ENCODE assay signal across 8 mouse cellular contexts in the genomic region with DNA sequence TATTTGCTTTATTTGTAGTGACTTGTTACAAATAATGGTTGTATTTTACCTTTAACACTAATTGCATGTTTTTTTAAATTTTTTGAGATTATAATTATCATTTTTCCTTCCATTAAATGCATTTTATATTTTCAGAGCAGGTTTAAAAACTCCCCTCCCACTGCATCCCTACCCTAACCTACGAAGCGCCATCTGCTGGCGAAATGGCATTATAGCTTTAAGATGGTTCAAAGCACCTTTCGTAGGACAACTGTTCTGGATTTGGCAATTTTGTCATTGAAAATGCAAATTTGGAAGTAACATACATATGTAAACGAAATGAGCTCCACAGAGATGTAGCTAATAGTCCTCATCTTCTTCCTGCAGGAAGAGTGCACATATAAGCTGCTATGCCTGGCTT. TPM values are rescaled to one million over a fixed set of nuclear protein-coding genes. Genes with fewer than 3 reads are reported as not detected.
DNase-seq lines count a peak whose midpoint lies in the region; ATAC-seq lines count a peak whose summit lies in the region.

No protein-coding gene starts in this region.

- intact Hi-C loops in heart, postnatal 10 days (cut with DNase I): loop anchor here (1.0 to 5.0 kb wide), 3 partner anchors 78 to 306 kb away; no protein-coding TSS in a partner anchor
- intact Hi-C loops in heart, postnatal 25 days (cut with DNase I): loop anchor here (2.0 kb wide), 1 partner anchor 140 kb away; no protein-coding TSS in a partner anchor
- intact Hi-C loops in heart, postnatal 36 days (cut with DNase I): loop anchor here (1.0 to 10.0 kb wide), 3 partner anchors 76 to 294 kb away; no protein-coding TSS in a partner anchor

- DNase-seq in heart, postnatal 10 days: peak; percentile 43 to 74
- DNase-seq in heart, postnatal 25 days (ENCODE audit: low spot score): no peak
- peak; percentile 78 for DNase-seq in testis, postnatal 10 days (ENCODE audit: low spot score)
- DNase-seq in testis, postnatal 14 days (ENCODE audit: low spot score): no peak
- DNase-seq in brain, adult 2 months (ENCODE audit: low read depth, low spot score): peak; percentile 74
- DNase-seq in heart, postnatal 36 days: peak; percentile 46 to 47

- ATAC-seq in megakaryocyte, adult 5-6 weeks (ENCODE audit: poor library complexity, severe bottlenecking): peak; percentile 62; the same call in 1 of the 2 replicates
- ATAC-seq in erythroid progenitor cell, adult 5-6 weeks (replicated peaks; ENCODE audit: low FRiP score, poor library complexity, severe bottlenecking): no peak

RNA-seq across cellular contexts. Expression of gene Mycbp, which starts 5.9 kb away (rescaled TPM):
- 10 to 100 TPM; 24.9 to 29.1 TPM for total RNA-seq in heart, postnatal 10 days (2021)
- 10 to 100 TPM; 20.9 to 25.0 TPM for total RNA-seq in heart, postnatal 25 days (2021)
- total RNA-seq in heart, postnatal 36 days (2021): 10 to 100 TPM; 23.0 to 25.6 TPM
- 24.5 and 29.8 TPM in 2 replicates for total RNA-seq in megakaryocyte, adult 5-6 weeks (2015)
- 12.5 and 17.8 TPM in 2 replicates for total RNA-seq in megakaryocyte, adult 5-6 weeks (2017)
- 14.4 and 43.6 TPM in 2 replicates for total RNA-seq in erythroid progenitor cell, adult 5-6 weeks (2015; ENCODE audit: low replicate concordance)
- total RNA-seq in erythroid progenitor cell, adult 5-6 weeks (2017; ENCODE audit: low replicate concordance): 12.1 and 52.7 TPM in 2 replicates

RNA-seq across cellular contexts. Expression of gene Rragc, which starts 18.6 kb away (rescaled TPM):
- total RNA-seq in heart, postnatal 10 days (2021): 10 to 100 TPM; 53.3 to 54.2 TPM
- total RNA-seq in heart, postnatal 25 days (2021): 10 to 100 TPM; 35.8 to 39.9 TPM
- 10 to 100 TPM; 39.8 to 40.0 TPM for total RNA-seq in heart, postnatal 36 days (2021)
- 39.6 and 44.8 TPM in 2 replicates for total RNA-seq in megakaryocyte, adult 5-6 weeks (2015)
- 47.6 and 55.2 TPM in 2 replicates for total RNA-seq in megakaryocyte, adult 5-6 weeks (2017)
- 7.5 and 16.2 TPM in 2 replicates for total RNA-seq in erythroid progenitor cell, adult 5-6 weeks (2015; ENCODE audit: low replicate concordance)
- total RNA-seq in erythroid progenitor cell, adult 5-6 weeks (2017; ENCODE audit: low replicate concordance): 12.3 and 43.4 TPM in 2 replicates

RNA-seq across cellular contexts. Expression of gene 4930535I16Rik, which starts 19.1 kb away (rescaled TPM):
- total RNA-seq in heart, postnatal 10 days (2021): not detected
- not detected for total RNA-seq in heart, postnatal 25 days (2021)
- not detected for total RNA-seq in heart, postnatal 36 days (2021)
- not detected in 2 replicates for total RNA-seq in megakaryocyte, adult 5-6 weeks (2015)
- not detected in 2 replicates for total RNA-seq in megakaryocyte, adult 5-6 weeks (2017)
- total RNA-seq in erythroid progenitor cell, adult 5-6 weeks (2015; ENCODE audit: low replicate concordance): not detected in 2 replicates
- not detected in 2 replicates for total RNA-seq in erythroid progenitor cell, adult 5-6 weeks (2017; ENCODE audit: low replicate concordance)

RNA-seq across cellular contexts. Expression of gene 4933427I04Rik, which starts 39.2 kb away (rescaled TPM):
- not detected for total RNA-seq in heart, postnatal 10 days (2021)
- not detected for total RNA-seq in heart, postnatal 25 days (2021)
- not detected for total RNA-seq in heart, postnatal 36 days (2021)
- not detected in 2 replicates for total RNA-seq in megakaryocyte, adult 5-6 weeks (2015)
- total RNA-seq in megakaryocyte, adult 5-6 weeks (2017): not detected in 2 replicates
- not detected in 2 replicates for total RNA-seq in erythroid progenitor cell, adult 5-6 weeks (2015; ENCODE audit: low replicate concordance)
- not detected in 2 replicates for total RNA-seq in erythroid progenitor cell, adult 5-6 weeks (2017; ENCODE audit: low replicate concordance)

Comparison
In these comparisons a context has a peak if more than half of its experiments do, and no peak if none do; other contexts are left out.
1. DNase-seq: peak in heart, postnatal 10 days (2 of 2), testis, postnatal 10 days (single experiment), brain, adult 2 months (single experiment) and heart, postnatal 36 days (2 of 2); none in heart, postnatal 25 days (single experiment) and testis, postnatal 14 days (single experiment).